Mouse (Mus musculus) cortical plate, adult 2 months (tissue): ENCODE data around the gene Rtkn2. TPM values are rescaled to one million over a fixed set of nuclear protein-coding genes. Genes with fewer than 3 reads are reported as not detected.

Source experiments
- H3K27ac ChIP-seq: fragments of 200-500 bp; 2 replicates; pipeline ENCODE4 v1.5.1; 2012; ENCODE audit warnings: low read length, control low read depth, inconsistent platforms; ENCODE audit not compliant: insufficient read depth
- H3K4me1 ChIP-seq: fragments of 200-500 bp; 2 replicates; pipeline ENCODE4 v1.6.1; 2011; ENCODE audit warnings: low read length; ENCODE audit not compliant: control insufficient read depth, insufficient read depth
- H3K4me3 ChIP-seq: fragments of 200-500 bp; 2 replicates; pipeline ENCODE4 v1.5.1; 2011; ENCODE audit warnings: mild to moderate bottlenecking, low read length, control low read depth; ENCODE audit not compliant: insufficient read depth
- CTCF ChIP-seq: fragments of 200-500 bp; IDR thresholded peaks from 2 replicates; pipeline ENCODE4 v1.5.1; 2011; ENCODE audit warnings: mild to moderate bottlenecking, control low read depth, low read length; ENCODE audit not compliant: insufficient read depth; ENCODE audit errors: extremely low read depth
- POLR2A ChIP-seq: fragments of 200-500 bp; IDR thresholded peaks from 2 replicates; pipeline ENCODE4 v1.6.1; 2011; ENCODE audit warnings: mild to moderate bottlenecking, low read length, control low read depth; ENCODE audit not compliant: insufficient read depth; ENCODE audit errors: extremely low read depth
- polyA plus RNA-seq: library from polyadenylated mRNA; depleted of rRNA; stranded (reverse); fragments of >200 nt; gene quantifications from 2 replicates; pipeline ENCODE4 v1.2.3, GENCODE M21; 2012

The Rtkn2 gene
- polyA plus RNA-seq, 1 experiment, result 1.8 TPM

GRCm38 (mm10) chr10:68067961-68068360 is 88.6 kb downstream of the Rtkn2 start:
- TF ChIP-seq CTCF (no peak), POLR2A (no peak)
- Histone ChIP-seq H3K27ac (no peak overlapping the region), H3K4me1 (no peaks in the 10 kb centered on the region; the same call in 1 of the 2 replicates), H3K4me3 (no peak overlapping the region)

- H3K27ac ChIP-seq, result no peak overlapping the region
- TF ChIP-seq POLR2A (no peak), CTCF (no peak)
- H3K4me3 ChIP-seq, result no peak overlapping the region
- H3K4me1 ChIP-seq, result no peaks in the 10 kb centered on the region; the same call in 1 of the 2 replicates
These were observed 89.1 kb downstream of the Rtkn2 start for GRCm38 (mm10) chr10:68068426-68068825.

GRCm38 (mm10) chr10:68071041-68071440 is 91.7 kb downstream of the Rtkn2 start:
- H3K27ac ChIP-seq, result no peak overlapping the region
- no peak overlapping the region for H3K4me3 ChIP-seq
- no peak for TF ChIP-seq CTCF
- TF ChIP-seq POLR2A, result no peak
- H3K4me1 ChIP-seq, result no peaks in the 10 kb centered on the region

- Histone ChIP-seq H3K27ac (no peak overlapping the region), H3K4me1 (no peaks in the 10 kb centered on the region), H3K4me3 (no peak overlapping the region)
- TF ChIP-seq POLR2A (no peak), CTCF (no peak)
These were observed 93.3 kb downstream of the Rtkn2 start for GRCm38 (mm10) chr10:68072626-68073025.

- Histone ChIP-seq H3K27ac (no peak overlapping the region), H3K4me3 (no peak overlapping the region), H3K4me1 (no peaks in the 10 kb centered on the region)
- TF ChIP-seq POLR2A (no peak), CTCF (no peak)
These were observed 94.9 kb downstream of the Rtkn2 start for GRCm38 (mm10) chr10:68074291-68074690.

- H3K27ac ChIP-seq, result no peak overlapping the region
- no peak for TF ChIP-seq CTCF
- TF ChIP-seq POLR2A, result no peak
- no peak overlapping the region for H3K4me3 ChIP-seq
- H3K4me1 ChIP-seq, result no peaks in the 10 kb centered on the region
These were observed 95.8 kb downstream of the Rtkn2 start for GRCm38 (mm10) chr10:68075181-68075580.

- Histone ChIP-seq H3K4me1 (no peaks in the 10 kb centered on the region), H3K4me3 (no peak overlapping the region), H3K27ac (no peak overlapping the region)
- no peak for TF ChIP-seq POLR2A
- TF ChIP-seq CTCF, result no peak
These were observed 99.3 kb downstream of the Rtkn2 start for GRCm38 (mm10) chr10:68078708-68079107.

GRCm38 (mm10) chr10:68079910-68080670 is 100.7 kb downstream of the Rtkn2 start:
- no peak overlapping the region for H3K27ac ChIP-seq
- TF ChIP-seq POLR2A (no peak), CTCF (no peak)

GRCm38 (mm10) chr10:68081712-68082111 is 102.3 kb downstream of the Rtkn2 start:
- no peak overlapping the region for H3K4me3 ChIP-seq
- TF ChIP-seq CTCF (no peak), POLR2A (no peak)
- H3K27ac ChIP-seq, result no peak overlapping the region
- H3K4me1 ChIP-seq, result no peaks in the 10 kb centered on the region

More at GRCm38 (mm10) chr10:68079910-68080670, 100.7 kb downstream of the Rtkn2 start:
- H3K4me1 ChIP-seq, result no peaks in the 10 kb centered on the region
- H3K4me3 ChIP-seq, result no peak overlapping the region

- H3K4me3 ChIP-seq, result no peak overlapping the region
- TF ChIP-seq CTCF, result no peak
- no peak for TF ChIP-seq POLR2A
- no peaks in the 10 kb centered on the region for H3K4me1 ChIP-seq
- no peak overlapping the region for H3K27ac ChIP-seq
These were observed 106.2 kb downstream of the Rtkn2 start for GRCm38 (mm10) chr10:68085574-68085973.

GRCm38 (mm10) chr10:68086973-68087372 is 107.6 kb downstream of the Rtkn2 start:
- Histone ChIP-seq H3K4me1 (no peaks in the 10 kb centered on the region), H3K27ac (no peak overlapping the region), H3K4me3 (no peak overlapping the region)
- no peak for TF ChIP-seq POLR2A
- TF ChIP-seq CTCF, result no peak
